Mouse (Mus musculus) bone marrow, adult 2 months (tissue): Measurements from ENCODE around the gene Ndst4. TPM values are rescaled to one million over a fixed set of nuclear protein-coding genes. Genes with fewer than 3 reads are reported as not detected.

ENCODE experiments used
- H3K27ac ChIP-seq: fragments of 200-500 bp; 2 replicates; pipeline ENCODE4 v1.5.1; 2012; ENCODE audit warnings: low read depth, mild to moderate bottlenecking, control low read depth, inconsistent platforms, low read length; ENCODE audit not compliant: control insufficient read depth, poor library complexity, insufficient read depth
- H3K4me1 ChIP-seq: fragments of 200-500 bp; 2 replicates; pipeline ENCODE4 v1.6.1; 2011; ENCODE audit warnings: low read length; ENCODE audit not compliant: control insufficient read depth, insufficient read depth
- H3K4me3 ChIP-seq: fragments of 200-500 bp; replicated peaks from 2 replicates; pipeline ENCODE3; 2011; ENCODE audit warnings: mild to moderate bottlenecking, low read depth, low read length, control low read depth; ENCODE audit not compliant: control insufficient read depth
- CTCF ChIP-seq: fragments of 200-500 bp; IDR thresholded peaks from 2 replicates; pipeline ENCODE4 v1.5.1; 2011; ENCODE audit warnings: low read length, control low read depth; ENCODE audit not compliant: control insufficient read depth, insufficient read depth
- POLR2A ChIP-seq: fragments of 200-500 bp; IDR thresholded peaks from 2 replicates; pipeline ENCODE4 v1.6.1; 2011; ENCODE audit warnings: low read depth, mild to moderate bottlenecking, control low read depth, low read length, borderline replicate concordance; ENCODE audit not compliant: control insufficient read depth
- polyA plus RNA-seq: library from polyadenylated mRNA; stranded (reverse); fragments of >200 nt; gene quantifications from 2 replicates; pipeline ENCODE4 v1.2.4, GENCODE M21; 2011; ENCODE audit warnings: low replicate concordance; ENCODE audit not compliant: missing spikeins, insufficient read depth, insufficient read length

Gene Ndst4
- polyA plus RNA-seq, 1 experiment: not detected

GRCm38 (mm10) chr3:125760711-125761110 is 356.8 kb downstream of the Ndst4 start:
- H3K4me3 ChIP-seq: no peak overlapping the region
- no peaks in the 10 kb centered on the region for H3K4me1 ChIP-seq
- no peak for TF ChIP-seq POLR2A
- TF ChIP-seq CTCF: no peak
- H3K27ac ChIP-seq: no peak overlapping the region
